Mouse (Mus musculus): ENCODE measurements around the gene Dpp6. TPM values are rescaled to one million over a fixed set of nuclear protein-coding genes. Genes with fewer than 3 reads are reported as not detected.

The Dpp6 gene
- polyA plus RNA-seq, 1 experiment from 2014 or later, result 0.36 TPM

- no peak for ATAC-seq (ENCODE audit: insufficient number of reproducible peaks, insufficient read depth, low FRiP score, low read depth)
- 54% methylated on average over 2 of the region's 2 CpGs for WGBS
- Histone ChIP-seq H3K27ac (replicated peaks in 1 of 2; ENCODE audit: control insufficient read depth in 1 of 2, insufficient read depth in 1 of 2, low read depth in 2 of 2, low read length in 2 of 2) (no peak overlapping the region), H3K36me3 (ENCODE audit: control insufficient read depth, insufficient read depth, low read length) (no peaks in the 10 kb centered on the region), H3K9ac (ENCODE audit: low read length) (no peak overlapping the region), H3K27me3 (ENCODE audit: control insufficient read depth, insufficient read depth, low read length) (no peaks in the 10 kb centered on the region), H3K4me3 (ENCODE audit: control insufficient read depth in 1 of 2, insufficient read depth in 1 of 2, low read depth in 1 of 2, low read length in 2 of 2) (no peak overlapping the region), H3K9me3 (ENCODE audit: control insufficient read depth, low read length) (no peaks in the 10 kb centered on the region), H3K4me1 (ENCODE audit: control insufficient read depth in 2 of 2, insufficient read depth in 2 of 2, low read length in 2 of 2) (no peaks in the 10 kb centered on the region), H3K4me2 (ENCODE audit: low read length) (no peak overlapping the region)
These were observed 383.8 kb downstream of the Dpp6 start for GRCm38 (mm10) chr5:27200581-27201341.

DNA sequence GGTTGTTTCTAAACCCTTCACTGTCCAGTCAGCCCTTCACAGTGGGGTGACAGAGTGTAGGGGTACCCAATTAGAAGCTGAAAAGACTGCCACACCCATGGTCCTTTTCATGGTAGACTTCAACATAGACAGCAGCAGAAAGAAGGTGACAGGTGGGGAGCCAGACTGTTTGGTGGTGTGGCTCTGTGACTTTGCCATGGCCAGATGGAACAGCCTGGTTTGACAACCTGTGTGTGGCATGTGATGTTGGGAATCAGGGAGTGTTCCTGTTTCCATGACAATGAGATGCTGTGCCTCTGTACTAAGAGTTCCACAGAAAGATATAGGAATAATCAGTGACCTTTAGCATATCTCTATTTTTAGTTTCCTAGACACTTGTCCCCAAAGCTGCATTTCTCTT is 386.1 kb downstream of the Dpp6 start:
- ATAC-seq (ENCODE audit: insufficient number of reproducible peaks, insufficient read depth, low FRiP score, low read depth), result no peak
- Histone ChIP-seq H3K9ac (ENCODE audit: low read length) (no peak overlapping the region), H3K36me3 (ENCODE audit: control insufficient read depth, insufficient read depth, low read length) (no peaks in the 10 kb centered on the region), H3K27ac (replicated peaks in 1 of 2; ENCODE audit: control insufficient read depth in 1 of 2, insufficient read depth in 1 of 2, low read depth in 2 of 2, low read length in 2 of 2) (no peak overlapping the region), H3K4me2 (ENCODE audit: low read length) (no peak overlapping the region), H3K27me3 (ENCODE audit: control insufficient read depth, insufficient read depth, low read length) (no peaks in the 10 kb centered on the region), H3K9me3 (ENCODE audit: control insufficient read depth, low read length) (no peaks in the 10 kb centered on the region), H3K4me3 (ENCODE audit: control insufficient read depth in 1 of 2, insufficient read depth in 1 of 2, low read depth in 1 of 2, low read length in 2 of 2) (no peak overlapping the region), H3K4me1 (ENCODE audit: control insufficient read depth in 2 of 2, insufficient read depth in 2 of 2, low read length in 2 of 2) (no peaks in the 10 kb centered on the region)

DNA sequence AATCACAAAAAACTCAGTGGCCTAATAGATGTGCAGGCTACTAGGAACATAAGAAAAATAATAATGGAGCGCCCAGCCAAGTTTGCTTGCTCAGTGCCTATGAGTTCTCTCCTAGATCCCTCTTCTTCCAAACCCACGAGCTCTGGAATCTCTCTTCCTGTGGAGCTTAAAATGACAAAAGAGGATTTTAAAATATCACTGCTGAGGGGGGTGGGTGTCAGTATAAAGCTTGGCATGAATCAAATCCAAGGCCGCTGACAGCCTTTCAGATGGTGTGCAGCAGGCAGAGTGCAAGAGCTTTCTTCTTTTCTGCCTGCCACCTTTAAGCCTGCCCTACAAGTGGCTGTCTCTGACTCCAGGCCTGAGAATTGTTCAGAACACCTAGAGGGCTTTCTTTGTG is 387.7 kb downstream of the Dpp6 start:
- H3K27me3 ChIP-seq (ENCODE audit: control insufficient read depth, insufficient read depth, low read length), result no peaks in the 10 kb centered on the region
- ATAC-seq (ENCODE audit: insufficient number of reproducible peaks, insufficient read depth, low FRiP score, low read depth), result no peak
- no peak overlapping the region for H3K4me2 ChIP-seq (ENCODE audit: low read length)
- H3K9ac ChIP-seq (ENCODE audit: low read length), result no peak overlapping the region
- H3K9me3 ChIP-seq (ENCODE audit: control insufficient read depth, low read length), result no peaks in the 10 kb centered on the region
- 60% methylated on average over 3 of the region's 3 CpGs for WGBS
- H3K27ac ChIP-seq (replicated peaks in 1 of 2; ENCODE audit: control insufficient read depth in 1 of 2, insufficient read depth in 1 of 2, low read depth in 2 of 2, low read length in 2 of 2), result no peak overlapping the region
- H3K36me3 ChIP-seq (ENCODE audit: control insufficient read depth, insufficient read depth, low read length), result no peaks in the 10 kb centered on the region
- H3K4me1 ChIP-seq (ENCODE audit: control insufficient read depth in 2 of 2, insufficient read depth in 2 of 2, low read length in 2 of 2), result no peaks in the 10 kb centered on the region
- H3K4me3 ChIP-seq (ENCODE audit: control insufficient read depth in 1 of 2, insufficient read depth in 1 of 2, low read depth in 1 of 2, low read length in 2 of 2), result no peak overlapping the region

DNA sequence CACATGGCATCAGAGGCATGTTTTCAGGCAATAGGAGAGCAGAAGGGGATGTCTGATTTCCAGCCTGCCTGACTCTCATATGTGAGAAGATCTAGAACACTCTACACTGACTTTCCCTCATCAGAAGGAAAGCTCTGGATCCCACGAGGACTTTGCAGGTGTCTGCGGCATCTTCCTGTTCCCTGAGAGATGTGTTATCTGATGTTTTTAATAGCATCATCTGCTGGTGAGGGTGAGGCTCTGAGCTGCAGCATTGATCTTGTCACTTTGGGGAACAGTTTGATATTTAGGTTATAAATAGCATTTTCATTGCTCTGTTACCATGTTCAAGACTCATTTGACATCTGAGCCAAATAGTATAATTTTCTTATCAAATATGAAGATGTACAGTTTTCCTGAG is 388.8 kb downstream of the Dpp6 start:
- Histone ChIP-seq H3K9me3 (ENCODE audit: control insufficient read depth, low read length) (no peaks in the 10 kb centered on the region), H3K27ac (replicated peaks in 1 of 2; ENCODE audit: control insufficient read depth in 1 of 2, insufficient read depth in 1 of 2, low read depth in 2 of 2, low read length in 2 of 2) (no peak overlapping the region), H3K9ac (ENCODE audit: low read length) (no peak overlapping the region), H3K4me3 (ENCODE audit: control insufficient read depth in 1 of 2, insufficient read depth in 1 of 2, low read depth in 1 of 2, low read length in 2 of 2) (no peak overlapping the region), H3K36me3 (ENCODE audit: control insufficient read depth, insufficient read depth, low read length) (no peaks in the 10 kb centered on the region), H3K4me1 (ENCODE audit: control insufficient read depth in 2 of 2, insufficient read depth in 2 of 2, low read length in 2 of 2) (no peaks in the 10 kb centered on the region), H3K27me3 (ENCODE audit: control insufficient read depth, insufficient read depth, low read length) (no peaks in the 10 kb centered on the region), H3K4me2 (ENCODE audit: low read length) (no peak overlapping the region)
- no peak for ATAC-seq (ENCODE audit: insufficient number of reproducible peaks, insufficient read depth, low FRiP score, low read depth)
- 58% methylated on average over 2 of the region's 2 CpGs for WGBS

- no peak for ATAC-seq (ENCODE audit: insufficient number of reproducible peaks, insufficient read depth, low FRiP score, low read depth)
- Histone ChIP-seq H3K4me2 (ENCODE audit: low read length) (no peak overlapping the region), H3K9me3 (ENCODE audit: control insufficient read depth, low read length) (no peaks in the 10 kb centered on the region), H3K36me3 (ENCODE audit: control insufficient read depth, insufficient read depth, low read length) (no peaks in the 10 kb centered on the region), H3K4me3 (ENCODE audit: control insufficient read depth in 1 of 2, insufficient read depth in 1 of 2, low read depth in 1 of 2, low read length in 2 of 2) (no peak overlapping the region), H3K9ac (ENCODE audit: low read length) (no peak overlapping the region), H3K27me3 (ENCODE audit: control insufficient read depth, insufficient read depth, low read length) (no peaks in the 10 kb centered on the region), H3K4me1 (ENCODE audit: control insufficient read depth in 2 of 2, insufficient read depth in 2 of 2, low read length in 2 of 2) (no peaks in the 10 kb centered on the region), H3K27ac (replicated peaks in 1 of 2; ENCODE audit: control insufficient read depth in 1 of 2, insufficient read depth in 1 of 2, low read depth in 2 of 2, low read length in 2 of 2) (no peak overlapping the region)
- WGBS, result 75% methylated on average over 7 of the region's 7 CpGs
These were observed 389.2 kb downstream of the Dpp6 start for GRCm38 (mm10) chr5:27206213-27206612.

DNA sequence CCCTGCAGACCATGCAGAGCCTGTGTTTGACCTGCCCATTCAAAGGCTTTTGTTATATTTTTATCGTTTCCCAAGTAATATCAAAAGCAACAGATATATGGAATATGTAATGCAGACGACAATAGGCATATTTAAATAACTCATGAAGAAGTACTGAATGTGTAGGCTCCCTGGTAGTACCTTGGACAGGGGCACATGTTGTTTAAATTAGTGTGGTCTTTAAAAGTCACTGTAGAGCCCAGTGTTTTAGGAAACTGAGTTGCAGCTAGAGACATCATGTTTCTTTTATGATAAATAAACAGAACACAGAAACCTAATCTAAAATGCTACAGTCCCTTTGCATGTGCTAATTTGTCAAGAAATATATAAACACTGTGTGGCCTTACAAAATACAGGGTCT is 403.1 kb downstream of the Dpp6 start:
- ATAC-seq (ENCODE audit: insufficient number of reproducible peaks, insufficient read depth, low FRiP score, low read depth), result no peak
- H3K4me1 ChIP-seq (ENCODE audit: control insufficient read depth in 2 of 2, insufficient read depth in 2 of 2, low read length in 2 of 2), result no peaks in the 10 kb centered on the region
- H3K9me3 ChIP-seq (ENCODE audit: control insufficient read depth, low read length), result no peaks in the 10 kb centered on the region
- no peak overlapping the region for H3K4me3 ChIP-seq (ENCODE audit: control insufficient read depth in 1 of 2, insufficient read depth in 1 of 2, low read depth in 1 of 2, low read length in 2 of 2)
- no peaks in the 10 kb centered on the region for H3K27me3 ChIP-seq (ENCODE audit: control insufficient read depth, insufficient read depth, low read length)
- no peaks in the 10 kb centered on the region for H3K36me3 ChIP-seq (ENCODE audit: control insufficient read depth, insufficient read depth, low read length)
- H3K9ac ChIP-seq (ENCODE audit: low read length), result no peak overlapping the region
- no peak overlapping the region for H3K4me2 ChIP-seq (ENCODE audit: low read length)
- H3K27ac ChIP-seq (replicated peaks in 1 of 2; ENCODE audit: control insufficient read depth in 1 of 2, insufficient read depth in 1 of 2, low read depth in 2 of 2, low read length in 2 of 2), result no peak overlapping the region
- WGBS, result 58% methylated on average over 2 of the region's 2 CpGs

DNA sequence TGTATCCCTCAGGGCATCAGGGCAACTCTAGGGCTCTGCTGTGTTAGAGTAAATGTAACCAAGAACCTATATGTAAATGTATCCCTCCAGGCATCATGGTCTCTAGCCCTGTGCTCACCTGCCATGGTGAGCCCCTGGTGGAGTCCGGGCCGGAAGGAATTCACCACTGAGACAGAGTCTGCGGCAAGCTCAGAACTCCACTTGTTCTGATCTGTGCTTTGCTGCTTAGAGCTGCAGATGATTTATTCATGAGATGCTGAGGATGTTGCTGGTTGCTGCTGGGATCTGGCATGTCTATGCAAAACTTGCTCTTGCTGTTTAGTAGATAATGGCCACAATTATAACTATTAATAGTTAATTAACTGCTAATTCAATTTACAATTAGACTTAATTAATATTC is 425.1 kb downstream of the Dpp6 start:
- Histone ChIP-seq H3K36me3 (ENCODE audit: control insufficient read depth, insufficient read depth, low read length) (no peaks in the 10 kb centered on the region), H3K27me3 (ENCODE audit: control insufficient read depth, insufficient read depth, low read length) (no peaks in the 10 kb centered on the region), H3K4me2 (ENCODE audit: low read length) (no peak overlapping the region), H3K9ac (ENCODE audit: low read length) (no peak overlapping the region), H3K4me3 (ENCODE audit: control insufficient read depth in 1 of 2, insufficient read depth in 1 of 2, low read depth in 1 of 2, low read length in 2 of 2) (no peak overlapping the region), H3K9me3 (ENCODE audit: control insufficient read depth, low read length) (no peaks in the 10 kb centered on the region), H3K27ac (replicated peaks in 1 of 2; ENCODE audit: control insufficient read depth in 1 of 2, insufficient read depth in 1 of 2, low read depth in 2 of 2, low read length in 2 of 2) (no peak overlapping the region), H3K4me1 (ENCODE audit: control insufficient read depth in 2 of 2, insufficient read depth in 2 of 2, low read length in 2 of 2) (no peaks in the 10 kb centered on the region)
- no peak for ATAC-seq (ENCODE audit: insufficient number of reproducible peaks, insufficient read depth, low FRiP score, low read depth)
- 80% methylated on average over 3 of the region's 3 CpGs for WGBS

DNA sequence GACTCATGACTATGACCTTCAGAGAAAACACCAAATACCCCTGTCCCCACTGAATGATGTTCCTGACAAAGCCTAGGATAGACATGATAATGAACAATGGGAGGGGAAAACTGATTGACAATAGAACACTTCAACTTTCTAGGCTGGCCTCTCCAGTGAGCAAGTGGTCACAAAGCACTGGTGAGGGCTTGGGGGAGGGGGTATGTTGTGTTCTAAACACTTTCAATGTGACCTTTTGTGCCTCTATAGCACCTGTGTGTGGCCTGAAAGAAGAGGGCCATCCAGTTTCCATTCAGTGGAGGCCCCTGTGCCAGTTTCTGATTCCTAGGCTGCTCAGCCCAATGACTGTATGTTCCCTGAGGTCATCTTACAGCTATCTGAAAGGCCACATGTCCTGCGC is 426.2 kb downstream of the Dpp6 start:
- no peaks in the 10 kb centered on the region for H3K27me3 ChIP-seq (ENCODE audit: control insufficient read depth, insufficient read depth, low read length)
- H3K4me1 ChIP-seq (ENCODE audit: control insufficient read depth in 2 of 2, insufficient read depth in 2 of 2, low read length in 2 of 2), result no peaks in the 10 kb centered on the region
- no peak for ATAC-seq (ENCODE audit: insufficient number of reproducible peaks, insufficient read depth, low FRiP score, low read depth)
- no peaks in the 10 kb centered on the region for H3K9me3 ChIP-seq (ENCODE audit: control insufficient read depth, low read length)
- 96% methylated on average over 1 of the region's 1 CpGs for WGBS
- no peak overlapping the region for H3K9ac ChIP-seq (ENCODE audit: low read length)
- H3K36me3 ChIP-seq (ENCODE audit: control insufficient read depth, insufficient read depth, low read length), result no peaks in the 10 kb centered on the region
- no peak overlapping the region for H3K4me2 ChIP-seq (ENCODE audit: low read length)
- H3K4me3 ChIP-seq (ENCODE audit: control insufficient read depth in 1 of 2, insufficient read depth in 1 of 2, low read depth in 1 of 2, low read length in 2 of 2), result no peak overlapping the region
- H3K27ac ChIP-seq (replicated peaks in 1 of 2; ENCODE audit: control insufficient read depth in 1 of 2, insufficient read depth in 1 of 2, low read depth in 2 of 2, low read length in 2 of 2), result no peak overlapping the region

All from heart, embryonic 14.5 days (tissue).